Mouse (Mus musculus) heart, postnatal 14 days (tissue): ENCODE measurements around the gene St6gal1. TPM values are rescaled to one million over a fixed set of nuclear protein-coding genes. Genes with fewer than 3 reads are reported as not detected.

ENCODE experiments used
- DNase-seq, 2 experiments: peaks; one replicate each; pipeline ENCODE4 v3.0.0; 2021 to 2022
- intact Hi-C: fragments of 180-260 bp; cut with DNase I; formaldehyde crosslinking; loops from one replicate; pipeline ENCODE4 v1.15.1; 2025
- total RNA-seq, 2 experiments: library from RNA; stranded (reverse); gene quantifications; 2 replicates each; pipeline ENCODE4 v1.2.3; 2021

The St6gal1 gene
- total RNA-seq, 2 experiments from 2014 or later = 12.4 to 13.3 TPM

DNA sequence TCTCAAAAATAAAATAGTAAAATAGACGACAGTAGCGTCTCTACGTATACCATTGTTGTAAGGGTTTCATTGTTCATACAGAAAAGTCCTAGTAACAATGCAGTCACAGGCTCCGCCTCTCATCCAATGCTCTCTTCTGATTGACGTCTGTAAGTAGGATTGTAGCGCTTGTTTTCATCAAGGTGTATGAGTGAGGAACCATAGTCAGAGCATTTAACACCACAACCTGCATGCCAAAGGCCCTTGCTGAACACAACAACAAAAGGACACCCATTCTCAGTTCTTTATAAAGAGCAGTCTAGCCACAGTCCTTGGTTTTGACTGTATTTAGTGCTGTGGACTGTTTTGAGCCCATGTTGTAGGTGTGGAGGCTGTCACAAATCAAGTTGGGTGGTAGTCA is 64.9 kb downstream of the St6gal1 start:
- DNase-seq = no peak
- intact Hi-C loops = loop anchor here (5.0 kb wide), 1 partner anchor 62 kb away; no protein-coding TSS in a partner anchor

DNA sequence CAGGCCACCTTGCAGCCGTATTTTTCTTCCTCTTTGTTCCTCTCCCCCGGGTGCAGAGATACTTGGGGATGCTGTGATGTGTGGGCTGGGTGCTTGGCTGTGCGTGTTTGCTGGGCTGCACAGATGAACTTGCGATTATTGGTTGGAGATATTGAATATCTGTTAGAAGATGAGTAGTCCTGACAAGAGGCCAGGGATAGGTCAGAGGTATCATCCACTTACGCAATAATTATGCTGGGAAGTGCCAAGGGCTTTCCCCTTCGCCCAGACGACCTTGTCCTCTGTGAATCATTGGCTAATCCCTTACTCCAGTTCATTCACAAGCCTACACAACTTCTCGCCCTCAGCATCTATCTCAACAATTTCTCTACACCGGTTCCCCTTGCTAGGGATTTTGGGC is 65.6 kb downstream of the St6gal1 start:
- intact Hi-C loops = no loop called here
- DNase-seq = no peak

DNA sequence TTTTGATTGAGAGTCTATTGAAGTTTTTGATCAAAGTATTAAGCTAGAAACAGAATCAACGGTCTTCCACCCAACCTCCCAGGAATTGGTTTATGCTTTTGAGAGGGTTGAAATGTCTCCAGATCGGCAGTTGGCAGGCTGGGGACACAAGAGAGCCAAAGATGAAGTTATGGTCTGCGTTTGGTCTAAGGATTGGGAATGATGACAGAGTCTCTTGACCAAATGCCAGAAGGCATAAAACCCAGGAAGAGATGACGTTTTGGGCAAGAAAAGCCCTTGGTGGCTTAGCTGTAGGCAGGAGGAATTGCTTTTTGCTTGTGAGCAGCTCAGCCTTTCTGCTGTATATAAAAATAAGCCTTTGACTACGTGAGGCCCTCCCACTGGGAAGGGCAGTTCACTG is 67.0 kb downstream of the St6gal1 start:
- DNase-seq = peak; percentile 49 to 70
- intact Hi-C loops = no loop called here

DNA sequence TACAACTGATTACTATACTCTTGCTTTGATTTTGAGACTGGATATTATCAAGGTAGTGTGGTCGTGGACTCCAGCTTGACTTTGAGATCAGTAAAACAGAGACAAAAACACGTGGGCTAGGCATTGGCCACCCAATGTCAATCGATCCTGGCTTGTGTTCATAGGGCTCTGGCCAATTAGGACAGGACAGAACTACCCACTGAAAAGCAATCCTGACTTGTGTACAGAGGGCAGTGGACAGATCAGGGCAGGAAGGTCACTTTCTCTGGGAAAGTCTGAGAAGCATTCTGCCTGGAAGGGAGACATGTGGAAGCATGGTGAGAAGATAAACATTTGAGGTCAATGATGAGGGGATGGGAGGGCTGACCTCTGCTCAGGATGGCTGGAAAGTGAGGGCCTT is 69.7 kb downstream of the St6gal1 start:
- intact Hi-C loops = no loop called here
- DNase-seq = no peak

DNA sequence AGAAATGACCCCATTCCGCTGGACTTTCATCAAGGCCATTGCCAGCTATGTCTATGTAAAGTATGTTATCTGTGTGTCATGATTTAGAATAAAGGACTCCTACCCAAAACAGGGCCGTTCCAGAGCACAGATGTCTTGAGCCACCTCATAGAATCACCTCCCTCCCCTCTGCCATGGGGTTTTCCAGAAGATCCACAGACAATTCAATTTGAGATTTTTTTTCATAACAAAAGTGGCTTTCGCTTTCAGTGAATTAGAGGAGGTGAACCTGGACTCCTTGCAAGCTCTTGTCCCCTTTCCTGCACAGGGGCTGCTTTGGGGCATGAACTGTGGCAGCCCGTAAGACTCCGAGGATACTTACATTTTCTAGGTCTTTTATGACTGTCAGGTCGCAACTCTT is 70.2 kb downstream of the St6gal1 start:
- DNase-seq = no peak
- intact Hi-C loops = no loop called here

DNA sequence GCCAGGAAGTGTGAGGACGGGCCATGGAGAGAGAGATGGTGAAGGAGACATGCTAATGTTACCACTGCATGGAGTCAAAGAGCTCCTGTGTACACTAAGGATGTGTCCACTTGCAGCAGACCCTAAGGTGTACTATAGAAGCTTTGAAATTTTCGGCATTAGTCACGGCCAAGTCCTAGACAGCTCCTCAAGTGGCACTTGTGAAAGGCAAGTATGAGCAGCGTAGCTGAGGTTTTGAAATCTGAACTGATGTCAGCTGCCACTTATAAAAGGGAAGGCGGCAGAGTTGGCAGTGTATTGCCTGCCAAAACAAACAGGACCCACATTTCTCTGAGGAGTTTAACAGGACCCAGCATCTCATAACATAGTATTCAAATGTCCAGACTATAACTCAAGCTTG is 71.2 kb downstream of the St6gal1 start:
- intact Hi-C loops = no loop called here
- no peak for DNase-seq

DNA sequence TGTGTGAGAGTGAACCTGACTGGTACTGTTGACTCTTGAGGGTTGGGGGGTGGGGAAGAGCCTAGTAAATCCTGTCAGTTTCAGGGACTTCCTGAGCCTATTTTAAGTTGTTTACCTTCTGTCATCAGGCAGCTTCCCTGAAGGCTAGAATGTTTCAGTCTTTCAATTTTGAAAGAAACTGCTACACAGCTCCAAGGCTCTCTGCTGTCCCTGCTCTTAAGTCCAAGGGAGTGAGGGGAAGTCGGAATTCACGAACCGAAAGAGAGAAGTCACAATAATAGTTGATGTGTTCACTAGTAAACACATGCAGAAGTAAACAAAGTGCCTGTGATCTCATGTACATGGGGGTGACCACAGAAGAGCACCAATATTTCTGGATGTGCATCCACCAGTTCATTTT is 72.2 kb downstream of the St6gal1 start:
- DNase-seq = no peak
- intact Hi-C loops = no loop called here

DNA sequence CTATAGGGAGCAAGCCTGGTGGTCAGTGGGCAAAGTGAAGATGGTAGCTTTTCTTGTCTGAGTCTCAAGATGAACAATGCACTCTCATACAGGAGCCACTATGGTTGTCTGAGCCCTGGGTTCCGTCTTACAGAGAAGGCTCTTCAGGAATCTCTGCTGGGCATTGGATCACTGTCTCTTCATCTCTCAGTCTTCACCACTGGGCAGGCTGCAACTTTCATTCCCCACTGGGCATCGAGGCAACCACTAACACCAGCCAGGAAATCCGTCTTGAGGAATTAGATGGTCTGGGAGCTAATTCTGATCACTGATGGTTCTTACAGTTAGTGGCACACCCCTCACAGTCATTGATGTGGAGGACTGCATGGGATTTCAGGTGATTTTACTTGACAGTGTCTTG is 73.9 kb downstream of the St6gal1 start:
- DNase-seq = no peak

DNA sequence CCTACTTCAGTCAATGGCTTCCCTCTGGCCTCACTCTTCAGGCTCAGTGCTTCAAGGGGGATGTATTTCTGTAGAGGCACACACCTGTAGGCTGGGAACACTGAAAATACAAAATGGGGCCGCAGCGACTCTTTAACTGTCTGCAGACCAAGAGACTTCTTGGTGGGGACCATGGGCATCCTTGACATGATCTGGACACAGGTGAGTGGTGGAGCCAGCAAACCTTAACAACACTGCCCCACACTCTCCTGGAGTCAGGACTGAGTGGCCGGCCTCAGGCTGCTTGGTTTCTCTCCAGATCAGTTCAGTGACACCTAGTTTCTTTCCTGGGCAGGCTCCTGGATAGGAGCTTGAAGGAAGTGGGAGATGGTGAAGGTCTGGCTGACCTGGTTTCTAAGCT is 74.4 kb downstream of the St6gal1 start:
- no peak for DNase-seq
- intact Hi-C loops = no loop called here

More for the DNA sequence above, 73.9 kb downstream of the St6gal1 start:
- intact Hi-C loops = no loop called here

DNA sequence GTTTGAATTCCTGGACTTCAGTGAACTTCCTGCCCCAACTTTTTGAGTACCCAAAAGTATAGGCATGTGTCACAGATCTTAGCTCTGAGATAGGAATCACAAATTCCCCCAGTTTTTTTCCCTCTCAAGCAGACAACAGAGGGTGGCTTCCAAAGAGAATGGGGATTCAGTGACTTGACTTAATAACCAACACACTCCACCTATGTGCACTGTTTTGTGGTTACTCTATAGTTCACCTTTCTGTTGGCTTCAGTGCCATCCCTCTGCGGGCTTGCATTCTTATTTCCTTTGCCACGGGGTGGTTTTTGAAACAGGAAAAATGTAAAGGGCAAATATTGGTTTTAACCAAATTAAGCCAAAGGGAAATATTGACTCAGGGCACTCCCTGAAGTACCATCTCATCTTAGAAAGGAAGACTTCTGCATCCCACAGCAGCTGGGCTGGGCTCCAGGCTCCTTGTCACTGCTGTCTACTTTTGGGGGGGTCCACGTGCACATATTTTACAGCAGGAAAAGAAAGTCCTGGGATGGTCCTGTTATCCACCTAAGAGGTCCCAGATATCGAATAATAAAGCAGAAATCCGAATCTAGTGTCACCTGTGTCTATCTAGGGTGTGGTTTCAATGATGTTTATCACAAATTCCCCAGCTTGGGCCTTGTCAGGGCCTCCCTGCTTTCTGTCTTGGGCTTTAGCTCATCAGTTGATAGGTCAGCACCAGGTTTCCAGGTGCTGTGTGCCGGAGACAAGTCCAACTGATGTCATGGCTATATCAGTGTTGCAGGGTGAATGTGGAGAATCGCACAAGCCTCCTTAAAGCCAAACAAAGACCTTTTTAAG is 75.6 kb downstream of the St6gal1 start:
- intact Hi-C loops = no loop called here
- DNase-seq = no peak

DNA sequence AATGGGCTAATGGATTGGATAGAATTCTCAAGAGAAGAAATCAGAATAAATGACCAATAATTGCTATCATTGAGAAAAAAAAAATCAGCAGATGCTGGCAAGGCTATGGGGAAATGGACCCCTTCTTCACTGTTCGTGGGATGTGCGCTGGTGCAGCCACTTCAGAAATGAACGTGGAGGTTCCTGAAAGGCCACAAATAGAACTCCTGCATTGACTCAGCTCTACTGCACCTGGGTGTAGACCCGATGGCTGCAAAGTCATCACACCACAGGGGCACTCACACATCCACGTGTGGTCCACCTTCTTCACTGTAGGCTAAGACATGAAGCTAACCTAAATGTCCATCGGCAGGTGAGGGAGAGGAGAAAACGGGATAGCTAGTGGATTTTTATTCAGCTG is 77.2 kb downstream of the St6gal1 start:
- no peak for DNase-seq

DNA sequence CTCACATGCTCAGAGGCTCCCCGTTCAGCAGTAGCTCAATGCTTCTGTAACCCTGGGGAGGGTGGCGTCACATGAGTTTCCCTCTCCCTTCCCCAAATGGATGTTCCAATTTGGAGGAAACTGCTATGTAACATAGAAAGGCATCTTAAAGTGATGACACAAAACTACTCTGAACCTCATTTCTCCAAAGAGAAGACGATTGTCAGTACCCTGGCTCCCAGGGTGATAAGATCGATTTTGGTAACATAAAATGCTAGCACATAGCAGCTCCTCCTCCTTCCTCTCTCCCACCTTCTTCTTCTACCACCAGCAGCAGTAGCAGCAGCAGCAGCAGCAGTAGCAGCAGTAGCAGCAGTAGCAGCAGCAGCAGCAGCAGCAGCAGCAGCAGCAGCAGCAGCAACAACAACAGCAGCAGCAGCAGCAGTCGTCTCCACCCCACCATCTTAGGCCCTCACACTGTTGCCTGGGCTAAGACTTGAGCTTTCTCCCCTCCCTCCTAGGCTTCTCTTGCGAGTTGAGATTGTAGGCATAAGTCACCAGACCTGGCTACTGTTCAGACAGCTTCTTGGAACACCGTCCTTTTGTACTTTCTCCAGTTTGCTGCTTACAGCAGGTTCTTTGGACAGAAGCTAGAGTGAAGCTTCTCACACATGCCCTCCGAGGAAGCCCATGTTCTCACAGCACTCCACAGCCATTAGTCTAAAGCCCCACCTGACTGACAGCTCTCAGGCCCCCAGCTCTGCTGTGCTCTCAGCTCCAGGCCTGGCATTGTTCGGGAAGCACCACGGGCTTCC is 81.5 kb downstream of the St6gal1 start:
- intact Hi-C loops = no loop called here
- no peak for DNase-seq

More for the DNA sequence above, 77.2 kb downstream of the St6gal1 start:
- intact Hi-C loops = no loop called here

DNA sequence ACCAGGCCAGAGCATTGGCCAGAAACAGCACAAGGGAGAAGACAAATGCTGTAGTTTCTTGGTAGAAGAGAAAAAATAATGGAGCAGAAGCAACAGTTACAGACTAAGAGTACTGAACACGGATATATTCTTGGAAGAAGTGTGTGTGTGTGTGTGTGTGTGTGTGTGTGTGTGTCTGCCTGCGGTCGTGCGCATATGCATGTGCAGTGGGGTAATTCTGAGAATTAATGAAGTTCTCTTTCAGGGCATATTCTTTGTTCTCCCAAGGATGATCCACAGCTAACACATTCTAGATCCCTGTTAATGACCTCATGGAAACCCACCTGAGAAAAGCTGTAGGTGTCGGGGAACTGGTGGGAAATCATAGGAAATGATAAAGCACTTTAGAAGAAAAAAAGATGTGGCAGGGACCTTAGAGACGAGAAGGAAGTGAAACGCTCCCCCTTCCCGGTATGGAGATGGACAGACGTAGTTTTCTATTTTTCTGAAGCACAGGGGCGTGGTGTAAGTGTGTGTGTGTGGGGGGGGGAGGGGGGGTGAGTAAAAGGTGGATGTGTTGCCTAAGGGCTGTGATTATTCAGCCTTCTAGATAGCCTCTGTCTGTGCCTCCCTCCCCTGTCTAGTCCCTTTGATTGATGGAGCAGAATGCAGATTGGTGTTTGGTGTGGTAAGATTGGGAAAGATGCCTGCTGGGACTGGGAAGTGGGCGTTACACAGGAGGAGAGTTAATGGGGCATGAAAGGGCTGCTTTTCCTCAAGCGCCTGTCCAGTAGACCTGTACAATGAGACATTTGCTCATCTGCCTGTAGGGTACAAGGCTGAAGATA is 82.8 kb downstream of the St6gal1 start:
- no peak for DNase-seq

DNA sequence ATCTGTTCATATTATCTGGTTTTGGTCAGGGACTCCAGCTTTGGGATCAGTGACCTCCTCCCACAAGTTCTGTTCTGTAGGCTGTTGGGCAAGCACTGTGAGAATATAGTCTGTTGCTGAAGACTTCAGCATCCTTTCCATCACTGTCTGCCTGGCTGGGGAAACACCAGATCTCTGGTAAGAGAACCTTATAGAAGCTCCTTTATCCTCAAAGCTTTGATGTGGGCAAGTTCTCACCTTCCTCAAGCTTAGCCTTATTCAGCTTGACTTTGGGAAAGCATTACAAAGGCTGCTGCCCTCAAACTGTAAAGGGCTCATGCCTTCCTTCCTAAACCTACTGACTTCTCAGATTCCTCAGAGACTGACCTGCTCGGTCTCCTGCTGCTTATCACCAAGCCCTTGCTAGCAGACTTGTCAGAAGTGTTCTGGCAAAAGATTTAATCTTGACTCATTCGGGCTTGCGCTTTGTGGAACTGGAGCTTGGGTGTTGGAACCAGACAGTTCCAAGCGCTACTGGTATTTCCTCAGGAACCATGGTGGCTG is 83.5 kb downstream of the St6gal1 start:
- DNase-seq = no peak
- intact Hi-C loops = no loop called here

More for the DNA sequence above, 82.8 kb downstream of the St6gal1 start:
- intact Hi-C loops = no loop called here

DNA sequence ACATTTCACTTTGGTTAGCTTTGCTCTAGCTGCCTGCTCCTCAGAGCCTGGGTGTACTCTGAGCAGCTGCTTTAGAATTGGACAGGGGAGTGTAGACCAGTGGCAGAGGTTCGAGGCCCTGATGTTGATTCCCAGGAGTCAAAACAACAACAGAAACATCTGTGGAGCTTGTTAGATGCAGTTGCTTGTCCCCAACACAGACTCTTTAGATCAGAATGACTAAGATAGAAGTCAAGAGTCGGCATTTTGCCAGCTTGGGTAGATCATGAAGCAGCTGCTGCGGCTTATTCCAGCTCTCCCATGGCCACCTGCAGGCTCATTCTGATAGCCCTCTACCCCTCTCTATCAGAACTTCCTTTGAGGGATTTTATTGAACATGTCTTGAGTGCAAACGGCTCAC is 84.5 kb downstream of the St6gal1 start:
- intact Hi-C loops = no loop called here
- DNase-seq = no peak

DNA sequence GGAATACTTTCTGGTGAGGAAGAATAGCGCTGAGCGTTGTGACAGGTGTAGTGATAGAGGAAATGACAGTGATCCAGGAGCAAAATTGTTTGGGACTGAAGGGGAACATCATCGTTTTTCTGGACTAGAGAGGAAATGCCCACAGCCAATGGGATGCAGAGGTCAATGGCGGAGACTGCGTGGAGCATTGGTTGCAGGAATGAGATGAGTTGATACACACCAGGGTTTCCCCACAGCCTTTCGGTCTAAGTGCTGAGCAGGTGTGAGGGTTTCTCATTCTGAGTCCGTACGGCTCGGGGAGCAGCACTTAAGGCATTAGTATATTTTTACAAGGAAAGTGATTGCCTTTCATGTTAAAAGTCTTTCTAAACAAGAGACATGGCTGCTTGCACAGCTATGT is 88.1 kb downstream of the St6gal1 start:
- no peak for DNase-seq
- intact Hi-C loops = no loop called here

DNA sequence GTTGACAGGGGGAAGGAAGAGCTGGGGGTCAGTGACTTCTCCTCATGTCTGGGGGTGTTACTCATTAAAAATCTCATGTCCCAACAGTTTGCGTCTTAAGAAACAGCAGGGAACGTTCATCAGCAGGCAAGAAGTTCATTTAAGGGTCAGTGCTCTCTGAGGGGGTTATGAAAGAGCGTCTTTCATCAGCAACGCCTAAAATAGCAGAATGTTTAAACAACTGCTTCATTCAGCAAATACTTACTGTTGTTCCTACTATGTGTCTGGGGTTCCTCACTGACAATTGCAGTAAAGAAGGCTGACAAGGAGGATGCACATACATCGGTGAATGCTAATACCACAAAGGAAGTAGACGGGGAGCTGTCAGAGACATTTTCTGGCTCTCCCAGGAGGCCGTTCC is 90.2 kb downstream of the St6gal1 start:
- intact Hi-C loops = no loop called here
- DNase-seq = peak in 1 of 2 experiments; percentile 17

DNA sequence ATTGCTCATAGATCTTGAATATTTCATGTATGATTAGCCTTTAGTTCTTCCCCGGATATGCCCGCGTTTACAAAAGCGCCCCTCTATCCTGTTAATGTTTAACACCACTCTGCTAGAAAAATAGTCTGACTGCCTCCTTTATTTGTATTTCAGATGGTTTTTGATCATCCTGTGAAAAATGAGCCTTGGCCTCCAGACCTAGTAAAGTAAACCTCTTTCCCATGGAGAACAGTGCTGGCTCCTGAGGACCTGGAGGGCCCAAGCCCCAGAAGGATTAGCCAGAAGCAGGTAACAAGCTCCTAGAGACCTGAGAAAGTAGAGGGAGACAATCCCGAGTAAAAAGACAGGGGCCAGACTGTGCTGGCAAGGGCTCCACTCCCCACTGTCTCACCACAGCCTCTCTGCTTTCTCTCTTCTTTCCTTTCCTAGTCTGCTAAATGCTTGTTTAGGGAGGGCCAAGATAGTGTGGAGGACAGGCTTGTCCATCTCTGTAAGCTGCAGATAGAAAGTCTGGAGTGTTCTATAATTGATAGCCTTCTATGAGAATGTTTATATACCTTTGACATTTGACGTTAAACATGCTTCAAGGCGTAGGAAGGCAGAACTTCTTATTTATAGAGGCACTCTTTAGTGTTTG is 93.0 kb downstream of the St6gal1 start:
- no peak for DNase-seq
- intact Hi-C loops = no loop called here

DNA sequence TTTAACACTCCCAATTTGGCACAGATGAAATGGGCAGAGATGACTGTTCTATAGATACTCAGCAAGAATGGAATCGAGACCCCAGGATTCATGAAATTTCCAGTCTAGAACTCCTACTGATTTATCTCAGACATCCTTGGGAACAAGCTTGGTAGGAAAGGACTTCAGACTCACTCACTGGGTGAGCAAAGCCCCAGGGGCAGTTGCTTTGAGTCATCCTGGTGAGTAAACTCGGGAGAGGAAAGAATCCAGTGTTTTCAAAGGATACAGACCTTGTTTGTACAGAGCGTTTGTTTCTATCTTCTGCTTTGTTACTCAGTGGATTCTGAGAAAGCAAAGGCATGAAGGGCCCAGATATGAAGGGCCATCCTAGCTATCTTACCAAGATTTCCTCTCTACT is 95.5 kb downstream of the St6gal1 start:
- intact Hi-C loops = no loop called here
- no peak for DNase-seq

DNA sequence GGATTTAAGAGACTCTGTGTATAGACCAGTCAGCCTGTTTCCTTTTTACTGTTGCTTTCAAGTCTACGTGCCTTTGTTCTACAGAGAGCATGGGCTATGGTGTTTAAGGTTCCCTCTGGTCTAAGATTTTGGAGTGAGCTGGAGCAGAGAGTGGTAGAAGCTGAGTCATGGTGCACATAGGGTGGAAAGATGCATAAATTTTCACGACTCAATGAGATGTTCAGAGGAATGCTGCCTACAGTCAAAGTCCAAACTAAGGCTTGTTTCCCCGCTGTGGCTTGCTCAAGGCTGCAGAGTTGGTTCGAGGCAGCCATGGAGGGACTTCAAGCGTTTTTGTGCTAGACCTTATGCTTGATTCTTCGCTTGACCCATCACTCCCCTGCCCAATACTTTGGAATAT is 96.0 kb downstream of the St6gal1 start:
- DNase-seq = no peak
- intact Hi-C loops = no loop called here
